Mouse (Mus musculus): ENCODE measurements around the gene Muc2.

DNA sequence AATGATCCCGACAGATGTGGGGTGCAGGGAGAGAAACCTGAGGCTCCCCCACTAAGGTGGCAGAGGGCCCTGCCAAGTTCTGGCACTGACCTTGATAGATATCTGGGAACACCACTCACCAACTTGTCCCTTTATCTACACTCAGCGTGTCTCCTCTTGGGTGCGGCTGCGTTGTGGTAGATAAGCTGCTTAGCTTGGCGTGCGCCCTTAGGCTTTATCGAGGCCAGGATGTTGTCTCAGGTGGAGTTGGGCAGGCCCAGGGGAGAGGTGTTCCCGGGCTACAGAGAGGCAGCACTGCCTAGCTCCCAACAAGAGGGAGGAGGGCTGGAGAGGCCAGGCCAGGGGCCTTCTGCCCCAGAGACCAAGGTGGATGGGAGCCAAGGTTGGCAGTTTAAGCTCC lies 80.8 kb downstream of the Muc2 start:
- no peak for TF ChIP-seq CTCF (IDR thresholded peaks at IDR 0.05; ENCODE audit: extremely low read depth, insufficient read depth, insufficient read length, insufficient replicate concordance)
- TF ChIP-seq POLR2A (IDR thresholded peaks at IDR 0.05; ENCODE audit: low read depth, low read length): no peak

All from spleen, adult 2 months (tissue).